Mouse (Mus musculus): ENCODE results near the gene E2f4.

E2f4 gene

DNA sequence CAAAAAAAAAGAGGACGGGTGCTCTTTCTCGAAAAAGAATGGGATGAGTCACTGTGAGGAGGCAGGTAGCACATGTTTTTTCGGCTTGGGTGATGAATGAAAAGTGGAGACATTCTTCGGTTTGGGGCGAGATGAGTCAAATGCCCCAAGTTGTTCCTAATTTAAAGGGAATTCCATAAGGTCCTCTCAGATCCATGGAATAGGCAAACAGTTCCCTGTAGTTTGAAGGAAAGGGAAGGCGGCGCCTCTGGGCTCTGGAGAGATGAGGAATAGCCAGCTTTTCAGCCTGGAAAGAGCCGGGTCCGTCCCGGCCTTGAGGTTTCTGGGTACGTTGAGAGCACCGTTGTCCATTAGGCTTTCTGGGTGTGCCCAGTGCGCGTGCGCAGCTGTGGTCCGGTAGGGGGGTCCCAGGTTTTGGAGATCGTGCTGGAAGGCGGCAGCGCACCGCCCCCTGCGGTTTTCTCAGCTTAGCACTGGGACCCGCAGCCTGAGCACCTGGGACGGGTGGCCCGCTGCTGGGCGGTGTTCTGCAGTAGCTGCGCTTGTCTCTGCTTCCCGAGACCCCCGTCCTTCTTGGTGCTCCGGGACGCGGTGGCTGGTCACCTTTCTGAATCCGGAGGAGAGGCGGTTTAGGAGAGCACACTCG, 51.1 kb downstream of the E2f4 start, which contains the start of gene Slc9a5:
Gene Slc9a5 (plus strand): TSS at position 394 of the 646 bp plus-strand sequence.
- no peak for DNase-seq (ENCODE audit: low spot score)

DNA sequence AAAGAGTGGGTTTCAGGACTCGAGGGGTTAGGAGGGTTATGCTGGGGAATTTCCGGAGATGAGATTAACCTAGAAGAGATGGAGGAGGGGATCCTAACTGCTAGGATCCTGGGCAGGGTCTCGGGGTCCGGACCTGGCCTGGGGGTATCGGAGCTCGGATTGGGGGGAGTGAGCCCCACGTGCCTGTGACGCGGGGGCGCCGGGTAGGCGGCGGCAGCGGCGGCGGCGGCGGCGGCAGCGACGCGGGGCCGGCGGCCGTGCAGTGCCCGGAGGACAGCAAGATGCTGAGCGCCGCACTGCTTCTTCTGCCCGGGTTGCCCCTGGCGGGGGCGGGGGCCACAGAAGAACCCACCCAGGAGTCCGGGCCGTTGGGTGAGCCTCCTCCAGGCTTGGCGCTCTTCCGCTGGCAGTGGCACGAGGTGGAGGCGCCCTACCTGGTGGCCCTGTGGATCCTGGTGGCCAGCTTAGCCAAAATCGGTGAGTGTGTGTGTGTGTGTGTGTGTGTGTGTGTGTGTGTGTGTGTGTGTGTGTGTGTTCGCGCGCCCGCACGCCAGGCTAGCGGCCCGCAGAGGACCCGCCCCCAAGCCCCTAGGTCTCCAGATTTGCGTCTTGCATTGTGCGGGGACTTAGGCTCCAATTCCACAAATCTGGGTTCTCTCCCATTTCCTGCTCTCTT, 51.8 kb downstream of the E2f4 start:
- DNase-seq (ENCODE audit: low spot score) = no peak

DNA sequence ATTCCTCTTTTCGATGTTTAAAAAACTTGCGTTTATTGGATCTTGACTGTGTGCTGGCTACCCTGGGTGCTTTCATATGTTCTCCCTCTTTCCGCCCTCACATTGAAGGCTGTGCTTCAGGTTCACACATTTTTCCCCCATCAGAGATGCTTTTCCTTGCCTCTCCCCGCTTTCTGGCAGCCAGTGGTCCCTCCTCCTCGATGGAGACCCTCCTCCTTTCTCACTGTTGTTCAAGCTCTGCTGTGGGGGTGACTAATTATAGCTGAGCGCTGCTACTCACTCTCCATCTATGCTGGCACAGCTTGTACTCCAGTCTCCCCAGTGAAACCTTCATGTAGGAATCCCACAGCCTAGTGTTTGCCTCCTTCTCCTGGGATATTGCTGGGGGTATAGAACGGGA, 52.7 kb downstream of the E2f4 start:
- DNase-seq (ENCODE audit: low spot score) = no peak

DNA sequence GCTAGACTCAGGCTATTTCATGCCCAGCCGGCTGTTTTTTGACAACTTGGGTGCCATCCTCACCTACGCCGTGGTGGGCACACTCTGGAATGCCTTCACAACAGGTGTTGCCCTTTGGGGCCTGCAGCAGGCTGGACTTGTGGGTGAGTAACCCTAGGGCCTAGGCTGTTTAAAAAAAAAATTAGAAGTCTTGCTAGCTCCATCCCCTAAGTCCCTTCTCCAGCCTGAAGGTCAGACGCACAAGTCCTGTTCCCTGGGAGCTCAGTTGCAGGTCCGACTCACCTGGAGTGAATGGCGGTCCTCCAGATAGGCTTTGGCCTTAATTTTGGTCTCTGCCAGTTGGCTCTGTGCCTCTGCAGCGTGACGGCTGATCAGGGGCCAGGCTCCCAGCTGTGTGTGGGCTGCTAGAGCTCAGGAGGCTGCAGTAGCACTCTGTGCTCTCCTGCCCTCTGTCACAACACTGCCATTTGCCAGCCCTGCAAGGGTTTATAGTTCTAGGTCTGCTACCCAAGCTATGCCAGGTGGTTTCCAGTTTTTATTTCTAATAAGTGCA, 56.2 kb downstream of the E2f4 start:
- DNase-seq (ENCODE audit: low spot score) = no peak

DNA sequence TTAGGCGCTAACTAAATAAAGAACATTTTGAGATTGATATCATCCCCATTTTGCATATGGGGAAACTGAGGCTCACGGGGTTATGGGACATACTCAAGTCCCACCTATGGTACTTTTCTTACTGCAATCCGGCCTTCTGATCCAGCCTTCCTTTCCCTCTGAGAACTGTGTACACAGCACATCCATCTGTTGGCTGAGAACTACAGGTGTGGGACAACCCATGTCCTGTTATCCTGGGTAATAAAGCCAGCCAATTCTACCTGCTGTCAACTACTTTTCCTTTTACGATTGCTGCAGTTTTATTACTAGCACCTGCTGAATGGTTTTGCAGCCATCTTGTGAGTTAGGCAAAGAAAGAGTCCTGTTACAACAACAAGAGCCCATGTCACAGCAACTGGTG, 57.1 kb downstream of the E2f4 start:
- no peak for DNase-seq (ENCODE audit: low spot score)
